Mouse (Mus musculus) MEL (cell line): Measurements from ENCODE around the gene Mbtd1. TPM values are rescaled to one million over a fixed set of nuclear protein-coding genes. Genes with fewer than 3 reads are reported as not detected.

Source experiments
- DNase-seq: peaks from one replicate; pipeline ENCODE4 v3.0.0; 2011; ENCODE audit warnings: low read depth, low spot score
- H3K27ac ChIP-seq: 2 replicates; pipeline ENCODE4 v1.5.1; 2012; ENCODE audit warnings: low read depth, mild to moderate bottlenecking, control low read depth, low read length, moderate library complexity; ENCODE audit not compliant: control insufficient read depth
- H3K27me3 ChIP-seq, 2 experiments: fragments of 150-350 bp in 1 of 2; sonication (generic) in 1 of 2; 2 replicates each; pipeline ENCODE4 v1.6.1; 2012; ENCODE audit warnings: low read length in 2 of 2, mild to moderate bottlenecking in 2 of 2, improper control_type of control experiment in 1 of 2, moderate library complexity in 1 of 2; ENCODE audit not compliant: insufficient read depth in 2 of 2, control insufficient read depth in 1 of 2
- H3K36me3 ChIP-seq, 2 experiments: 2 replicates each; pipeline ENCODE4 v1.6.1; 2012 to 2014; ENCODE audit warnings: low read length in 2 of 2, improper control_type of control experiment in 1 of 2, inconsistent platforms in 1 of 2, mild to moderate bottlenecking in 1 of 2; ENCODE audit not compliant: insufficient read depth in 2 of 2, control insufficient read depth in 1 of 2
- H3K4me1 ChIP-seq, 2 experiments: fragments of 150-350 bp in 1 of 2; sonication (generic) in 1 of 2; 2 replicates each; pipeline ENCODE4 v1.6.1; 2012; ENCODE audit warnings: low read length in 2 of 2, improper control_type of control experiment in 1 of 2, mild to moderate bottlenecking in 1 of 2; ENCODE audit not compliant: insufficient read depth in 2 of 2, control insufficient read depth in 1 of 2
- H3K4me3 ChIP-seq, 2 experiments: fragments of 150-350 bp in 1 of 2; sonication (generic) in 1 of 2; 2 replicates each; pipeline ENCODE4 v1.5.1; 2012; ENCODE audit warnings: low read depth in 2 of 2, low read length in 2 of 2, mild to moderate bottlenecking in 2 of 2, moderate library complexity in 2 of 2, control low read depth in 1 of 2, improper control_type of control experiment in 1 of 2; ENCODE audit not compliant: control insufficient read depth in 1 of 2, insufficient read depth in 1 of 2
- H3K79me2 ChIP-seq: 2 replicates; pipeline ENCODE4 v1.6.1; 2012; ENCODE audit warnings: mild to moderate bottlenecking, low read length, moderate library complexity; ENCODE audit not compliant: control insufficient read depth, poor library complexity, insufficient read depth
- H3K9ac ChIP-seq: 2 replicates; pipeline ENCODE4 v1.6.1; 2012; ENCODE audit warnings: low read depth, mild to moderate bottlenecking, control low read depth, low read length, moderate library complexity; ENCODE audit not compliant: control insufficient read depth, poor library complexity, severe bottlenecking
- H3K9me3 ChIP-seq: fragments of 150-350 bp; sonication (generic); replicated peaks from 2 replicates; pipeline ENCODE4 v1.6.1; 2012; ENCODE audit warnings: mild to moderate bottlenecking, low read length, improper control_type of control experiment, moderate library complexity; ENCODE audit not compliant: insufficient read depth
- BHLHE40 ChIP-seq: IDR thresholded peaks from 2 replicates; pipeline ENCODE4 v1.6.1; 2012; ENCODE audit warnings: low read depth, mild to moderate bottlenecking, inconsistent platforms, low read length, improper control_type of control experiment, borderline replicate concordance
- CHD2 ChIP-seq: IDR thresholded peaks from 2 replicates; pipeline ENCODE4 v1.6.1; 2011; ENCODE audit warnings: low read length, improper control_type of control experiment
- EP300 ChIP-seq, 2 experiments: IDR thresholded peaks; 2 replicates each; pipeline ENCODE4 v1.6.1; 2011; ENCODE audit warnings: improper control_type of control experiment in 2 of 2, low read length in 2 of 2, low read depth in 1 of 2, mild to moderate bottlenecking in 1 of 2
- ETS1 ChIP-seq: IDR thresholded peaks from 2 replicates; pipeline ENCODE4 v1.6.1; 2012; ENCODE audit warnings: low read depth, mild to moderate bottlenecking, inconsistent platforms, low read length, improper control_type of control experiment, moderate library complexity
- GATA1 ChIP-seq: IDR thresholded peaks from 2 replicates; pipeline ENCODE4 v1.6.1; 2011; ENCODE audit warnings: low read depth, low read length, improper control_type of control experiment
- HCFC1 ChIP-seq: IDR thresholded peaks from 2 replicates; pipeline ENCODE4 v1.6.1; 2012; ENCODE audit warnings: low read depth, mild to moderate bottlenecking, inconsistent platforms, low read length, improper control_type of control experiment, moderate library complexity
- JUND ChIP-seq: IDR thresholded peaks from 2 replicates; pipeline ENCODE4 v1.6.1; 2011; ENCODE audit warnings: low read depth, mild to moderate bottlenecking, improper control_type of control experiment, low read length
- KAT2A ChIP-seq: conservative IDR thresholded peaks from 2 replicates; pipeline ENCODE4 v1.6.1; 2012; ENCODE audit warnings: low read depth, low read length, improper control_type of control experiment, inconsistent platforms
- MAFK ChIP-seq: IDR thresholded peaks from 2 replicates; pipeline ENCODE4 v1.6.1; 2011; ENCODE audit warnings: low read depth, mild to moderate bottlenecking, low read length, improper control_type of control experiment, borderline replicate concordance
- MAX ChIP-seq: IDR thresholded peaks from 2 replicates; pipeline ENCODE4 v1.6.1; 2011; ENCODE audit warnings: low read length, improper control_type of control experiment
- MAZ ChIP-seq: IDR thresholded peaks from 2 replicates; pipeline ENCODE4 v1.6.1; 2012; ENCODE audit warnings: low read depth, mild to moderate bottlenecking, inconsistent platforms, low read length, improper control_type of control experiment
- MXI1 ChIP-seq: IDR thresholded peaks from 2 replicates; pipeline ENCODE4 v1.6.1; 2011; ENCODE audit warnings: mild to moderate bottlenecking, low read depth, low read length, improper control_type of control experiment
- MYB ChIP-seq: IDR thresholded peaks from 2 replicates; pipeline ENCODE4 v1.6.1; 2011; ENCODE audit warnings: mild to moderate bottlenecking, low read depth, low read length, improper control_type of control experiment
- MYC ChIP-seq: IDR thresholded peaks from 2 replicates; pipeline ENCODE4 v1.6.1; 2011; ENCODE audit warnings: low read depth, mild to moderate bottlenecking, low read length, improper control_type of control experiment, moderate library complexity
- NELFE ChIP-seq: IDR thresholded peaks from 2 replicates; pipeline ENCODE4 v1.6.1; 2011; ENCODE audit warnings: low read depth, low read length, improper control_type of control experiment
- POLR2A ChIP-seq, 2 experiments: IDR thresholded peaks; 2 replicates each; pipeline ENCODE4 v1.6.1; 2011 to 2012; ENCODE audit warnings: low read length in 2 of 2, mild to moderate bottlenecking in 2 of 2, control low read depth in 1 of 2, improper control_type of control experiment in 1 of 2, low read depth in 1 of 2, moderate library complexity in 1 of 2; ENCODE audit not compliant: control insufficient read depth in 1 of 2, insufficient read depth in 1 of 2, poor library complexity in 1 of 2
- RCOR1 ChIP-seq: IDR thresholded peaks from 2 replicates; pipeline ENCODE4 v1.6.1; 2012; ENCODE audit warnings: low read depth, mild to moderate bottlenecking, inconsistent platforms, low read length, improper control_type of control experiment
- SIN3A ChIP-seq: IDR thresholded peaks from 2 replicates; pipeline ENCODE4 v1.6.1; 2012; ENCODE audit warnings: low read length, improper control_type of control experiment, inconsistent platforms
- TCF12 ChIP-seq: IDR thresholded peaks from 2 replicates; pipeline ENCODE4 v1.6.1; 2014; ENCODE audit warnings: low read depth, mild to moderate bottlenecking, inconsistent platforms, low read length, improper control_type of control experiment, moderate library complexity
- USF1 ChIP-seq: IDR thresholded peaks from 2 replicates; pipeline ENCODE4 v1.6.1; 2014; ENCODE audit warnings: low read depth, mild to moderate bottlenecking, inconsistent platforms, low read length, improper control_type of control experiment, moderate library complexity
- ZC3H11A ChIP-seq: IDR thresholded peaks from 2 replicates; pipeline ENCODE4 v1.6.1; 2012; ENCODE audit warnings: low read depth, mild to moderate bottlenecking, inconsistent platforms, low read length, improper control_type of control experiment
- ZKSCAN1 ChIP-seq: IDR thresholded peaks from 2 replicates; pipeline ENCODE4 v1.6.1; 2012; ENCODE audit warnings: low read depth, mild to moderate bottlenecking, inconsistent platforms, low read length, improper control_type of control experiment, moderate library complexity
- ZNF384 ChIP-seq: IDR thresholded peaks from 2 replicates; pipeline ENCODE4 v1.6.1; 2012; ENCODE audit warnings: low read depth, mild to moderate bottlenecking, inconsistent platforms, low read length, improper control_type of control experiment
- polyA plus RNA-seq, 2 experiments: library from polyadenylated mRNA; stranded (reverse) in 1 of 2; unstranded in 1 of 2; fragments of >175 nt in 1 of 2; fragments of >200 nt in 1 of 2; gene quantifications; 2 replicates each; pipeline versions ENCODE4 v1.2.1 to v1.2.4; 2012; ENCODE audit warnings: low replicate concordance in 2 of 2, low read depth in 1 of 2; ENCODE audit not compliant: insufficient read length in 2 of 2, insufficient read depth in 1 of 2, missing spikeins in 1 of 2
- total RNA-seq: library from RNA; depleted of rRNA; stranded (reverse); fragments of 300-350 nt; gene quantifications from 2 replicates; pipeline ENCODE4 v1.2.3, GENCODE M21; 2012

Mbtd1 gene
- total and polyA plus RNA-seq, 3 experiments, result 43.0 to 3,192 (median 51.8) TPM

DNA sequence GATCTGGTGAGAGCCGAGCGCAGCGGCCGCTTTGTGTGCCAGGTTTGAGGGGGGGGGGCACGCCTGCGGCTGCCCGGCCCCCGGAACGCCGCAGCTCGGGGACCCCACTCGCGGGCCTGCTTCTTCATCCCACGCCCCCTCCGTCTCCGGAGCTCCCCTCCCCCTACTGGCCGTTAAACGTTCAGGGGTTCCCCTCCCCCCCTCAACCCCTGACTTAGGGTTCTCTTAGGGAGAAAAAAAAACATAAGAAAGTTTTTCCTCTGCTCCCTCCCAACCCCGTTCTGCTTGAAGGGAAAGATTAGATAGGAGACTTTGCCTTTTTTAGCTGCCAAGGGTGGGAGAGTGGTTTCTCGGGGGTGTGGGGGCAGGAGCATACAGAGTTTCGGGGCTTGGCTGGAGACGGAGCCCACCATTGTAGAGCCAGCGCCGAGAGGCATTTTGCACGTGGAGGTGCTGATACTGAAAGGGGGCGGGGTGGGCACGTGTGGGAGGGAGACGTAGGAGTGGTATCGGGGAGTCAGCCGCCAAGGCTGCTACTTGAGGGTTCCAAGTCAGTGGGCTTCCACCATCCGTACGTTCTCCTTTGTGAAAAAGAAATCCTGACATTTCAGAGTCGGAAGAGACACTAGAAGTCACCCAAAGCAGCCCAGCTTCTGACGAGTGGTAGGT is 893 bp downstream of the Mbtd1 start:
- Histone ChIP-seq H3K36me3 (peaks cover 28 to 35% of the 10 kb centered on the region in 2 experiments), H3K4me1 (peaks cover 9 to 13% of the 10 kb centered on the region in 2 experiments), H3K9me3 (no peaks in the 10 kb centered on the region), H3K4me3 (peak overlapping the region; percentile 87 to 89), H3K27me3 (no peaks in the 10 kb centered on the region), H3K27ac (peak overlapping the region; percentile 94), H3K79me2 (peaks cover 59% of the 10 kb centered on the region), H3K9ac (peak overlapping the region; percentile 98)
- TF ChIP-seq BHLHE40 (peak; percentile 96), NELFE (peak; percentile 31; the same call in 1 of the 2 replicates), KAT2A (no peak), MAZ (peak; percentile 80), JUND (no peak), MAFK (no peak; the same call in 1 of the 2 replicates), TCF12 (peak; percentile 30; the same call in 1 of the 2 replicates), USF1 (peak; percentile 78), GATA1 (0 out of 2 replicates have a peak, but pooled peaks have one; percentile 12), MAX (peak; percentile 98), ZC3H11A (no peak), ZNF384 (peak; percentile 82), MYC (peak; percentile 89), HCFC1 (peak; percentile 61), CHD2 (peak; percentile 88), MXI1 (peak; percentile 100), RCOR1 (peak; percentile 45; the same call in 1 of the 2 replicates), POLR2A (IDR thresholded peaks at IDR 0.05; ENCODE audit: control insufficient read depth in 1 of 2, insufficient read depth in 1 of 2, low read depth in 1 of 2, low read length in 2 of 2, poor library complexity in 1 of 2) (peak in 1 of 2 experiments; percentile 49; a peak in 1 of 4 replicates), ZKSCAN1 (no peak), SIN3A (peak; percentile 99), EP300 (IDR thresholded peaks at IDR 0.05; ENCODE audit: low read depth in 1 of 2, low read length in 2 of 2) (peak; percentile 27 to 80; a peak in 3 of 4 replicates), MYB (peak; percentile 96), ETS1 (peak; percentile 39; the same call in 1 of the 2 replicates)
- peak; percentile 90 for DNase-seq
